Comparison of ENCODE assay signal across 26 mouse cellular contexts in genomic region chr10:62039915-62040314, GRCm38 (mm10).
DNase-seq lines count a peak whose midpoint lies in the region; ATAC-seq and TF ChIP-seq lines count a peak whose summit lies in the region.
"Had no signal": no experiment of that assay in that cellular context is flagged by ENCODE, and none has a peak within 500 bp of the region (broad histone marks: within the 10 kb centered on the region; RNA-seq: fewer than 3 reads in every experiment).

No protein-coding gene starts in this region.

- peak; percentile 94 for DNase-seq in gastrocnemius, adult 2 months
- peak; percentile 88 for DNase-seq in gastrocnemius, postnatal 14 days
- DNase-seq in gastrocnemius, postnatal 4 days (ENCODE audit: low spot score in 2 of 2), result peak; percentile 31 to 65
- DNase-seq in left cerebral cortex, adult 8-10 months (ENCODE audit: low spot score in 2 of 2), result no peak
- DNase-seq in spleen, postnatal 36 days (ENCODE audit: low spot score in 2 of 2), result no peak
- no peak for DNase-seq in yolk sac, embryonic 10.5 days (ENCODE audit: low spot score)
- DNase-seq: adrenal gland, postnatal 10 days; adrenal gland, postnatal 36 days; B cell, adult 2 months; cerebellum, adult 18-20 months; cerebellum, adult 9-10 months; cerebellum, postnatal 14 days; forebrain, postnatal 0 days; heart, adult 2 months; heart, postnatal 14 days had no signal

- H3K27ac ChIP-seq in gastrocnemius, adult 2 months, result peak overlapping the region; percentile 80
- H3K27ac ChIP-seq: embryonic facial prominence, embryonic 12.5 days; embryonic facial prominence, embryonic 15.5 days; heart, adult 2 months; heart, embryonic 10.5 days; heart, embryonic 13.5 days; hindbrain, embryonic 12.5 days; hindbrain, embryonic 15.5 days had no signal

- TF ChIP-seq CTCF in gastrocnemius, adult 2 months (IDR thresholded peaks at IDR 0.05), result no peak

- ATAC-seq in megakaryocyte, adult 5-6 weeks (ENCODE audit: poor library complexity, severe bottlenecking), result no peak
- ATAC-seq: forebrain, embryonic 14.5 days; forebrain, postnatal 0 days; Patski had no signal

- peaks cover 5% of the 10 kb centered on the region for H3K27me3 ChIP-seq in megakaryocyte, embryonic 14.5 days (replicated peaks)
- H3K27me3 ChIP-seq: embryonic facial prominence, embryonic 12.5 days; embryonic facial prominence, embryonic 15.5 days; heart, embryonic 13.5 days; hindbrain, embryonic 12.5 days; hindbrain, embryonic 15.5 days had no signal

- intact Hi-C loops in gastrocnemius, adult 2 months (cut with DNase I), result no loop called here
- intact Hi-C loops in gastrocnemius, postnatal 14 days (cut with DNase I; ENCODE audit: low total_unique reads), result no loop called here

- peak overlapping the region; percentile 17 for H3K4me3 ChIP-seq in megakaryocyte, embryonic 14.5 days (replicated peaks)
- H3K4me3 ChIP-seq in gastrocnemius, adult 2 months, result no peak overlapping the region
- H3K4me3 ChIP-seq: embryonic facial prominence, embryonic 12.5 days; embryonic facial prominence, embryonic 15.5 days; heart, adult 2 months; heart, embryonic 10.5 days; heart, embryonic 13.5 days; hindbrain, embryonic 12.5 days; hindbrain, embryonic 15.5 days had no signal

- no peaks in the 10 kb centered on the region for H3K4me1 ChIP-seq in megakaryocyte, embryonic 14.5 days
- H3K4me1 ChIP-seq: embryonic facial prominence, embryonic 12.5 days; hindbrain, embryonic 12.5 days; hindbrain, embryonic 15.5 days had no signal

- H3K9me3 ChIP-seq in megakaryocyte, embryonic 14.5 days, result peaks cover 38% of the 10 kb centered on the region
- H3K9me3 ChIP-seq: hindbrain, embryonic 15.5 days had no signal

- no peaks in the 10 kb centered on the region for H3K36me3 ChIP-seq in megakaryocyte, embryonic 14.5 days (replicated peaks; ENCODE audit: low read length)
- H3K36me3 ChIP-seq: embryonic facial prominence, embryonic 12.5 days; embryonic facial prominence, embryonic 15.5 days; G1E; heart, embryonic 10.5 days; heart, embryonic 13.5 days; hindbrain, embryonic 12.5 days; hindbrain, embryonic 15.5 days had no signal

Comparison
In these comparisons a context has a peak if more than half of its experiments do, and no peak if none do; other contexts are left out.
1. DNase-seq: peak in gastrocnemius, adult 2 months (single experiment), gastrocnemius, postnatal 14 days (single experiment) and gastrocnemius, postnatal 4 days (2 of 2); none in left cerebral cortex, adult 8-10 months (0 of 2), spleen, postnatal 36 days (0 of 2) and yolk sac, embryonic 10.5 days (single experiment).